Mouse (Mus musculus) left cerebral cortex, adult 8-10 months (tissue): ENCODE results near the gene Slc30a3. TPM values are rescaled to one million over a fixed set of nuclear protein-coding genes. Genes with fewer than 3 reads are reported as not detected.
"Not testable (repeated sequence)": the region's sequence is repeated elsewhere in the genome, so short reads cannot be mapped to it uniquely, and the experiment has no call there.

ENCODE experiments used
- DNase-seq, 2 experiments: peaks; one replicate each; pipeline ENCODE4 v3.0.0; 2022; ENCODE audit warnings: low spot score in 2 of 2
- total RNA-seq, 4 experiments: library from RNA; stranded (reverse); gene quantifications; 2 replicates each; pipeline ENCODE4 v1.2.4; 2022

Slc30a3 gene
- total RNA-seq, 4 experiments from 2014 or later = 102 to 124 (median 110) TPM

- DNase-seq = peak in 1 of 2 experiments; percentile 40
These were observed 59.0 kb downstream of the Slc30a3 start, which contains the start of gene Slc5a6 for GRCm38 (mm10) chr5:31048763-31049641. Gene Slc5a6, minus strand, starts transcription at chr5:31048924.

- DNase-seq = peak; percentile 97 to 98
These were observed 59.9 kb downstream of the Slc30a3 start, which contains the start of gene Atraid for GRCm38 (mm10) chr5:31047848-31048762. Gene Atraid, plus strand, starts transcription at chr5:31048312.

- no peak for DNase-seq
These were observed 61.0 kb downstream of the Slc30a3 start for GRCm38 (mm10) chr5:31047074-31047473.

GRCm38 (mm10) chr5:31046416-31046815, 61.6 kb downstream of the Slc30a3 start:
- DNase-seq = no peak

- no peak for DNase-seq
These were observed 69.7 kb downstream of the Slc30a3 start for GRCm38 (mm10) chr5:31038171-31038845.

GRCm38 (mm10) chr5:31036556-31036955, 71.5 kb downstream of the Slc30a3 start:
- DNase-seq = not testable (repeated sequence)

Other genes starting within 250 kb of the Slc30a3 start
- 10 to 100 TPM; 58.3 to 64.4 (median 62.9) TPM for gene Tmem214, start 240.2 kb downstream of the Slc30a3 start, total RNA-seq
- gene Agbl5, start 219.5 kb downstream of the Slc30a3 start, total RNA-seq = 10 to 100 TPM; 14.6 to 18.2 (median 17.0) TPM
- gene Ost4, start 200.4 kb downstream of the Slc30a3 start, total RNA-seq = 100 to 1,000 TPM in 1 of 4 experiments, 10 to 100 TPM in 3; 86.3 to 105 (median 90.6) TPM
- 1 to 10 TPM; 2.3 to 4.2 (median 2.8) TPM for gene Emilin1, start 194.8 kb downstream of the Slc30a3 start, total RNA-seq
- gene Khk, start 186.8 kb downstream of the Slc30a3 start, total RNA-seq = 10 to 100 TPM; 16.2 to 21.5 (median 18.9) TPM
- 10 to 100 TPM; 23.9 to 28.0 (median 27.1) TPM for gene Cgref1, start 162.6 kb downstream of the Slc30a3 start, total RNA-seq
- gene Preb, start 147.9 kb downstream of the Slc30a3 start, total RNA-seq = 100 to 1,000 TPM; 114 to 135 (median 128) TPM
- under 1 TPM; 0.12 to 0.27 (median 0.16) TPM for gene Tcf23, start 139.6 kb downstream of the Slc30a3 start, total RNA-seq
- 10 to 100 TPM; 77.1 to 86.3 (median 80.2) TPM for gene Atraid, start 59.9 kb downstream of the Slc30a3 start, total RNA-seq
- 10 to 100 TPM; 16.1 to 22.2 (median 20.6) TPM for gene Slc5a6, start 59.3 kb downstream of the Slc30a3 start, total RNA-seq
- 10 to 100 TPM; 16.8 to 28.5 (median 20.1) TPM for gene Cad, start 53.5 kb downstream of the Slc30a3 start, total RNA-seq
- gene Dnajc5g, start 2.0 kb downstream of the Slc30a3 start, total RNA-seq = not detected
- gene Trim54, start 8.5 kb upstream of the Slc30a3 start, total RNA-seq = 1 to 10 TPM in 2 of 4 experiments, under 1 TPM in 2; 0.50 to 2.0 (median 1.1) TPM
- 1 to 10 TPM in 1 of 4 experiments, not detected in 3; 2.3 TPM for gene Ucn, start 30.6 kb upstream of the Slc30a3 start, total RNA-seq
- 10 to 100 TPM; 44.3 to 56.1 (median 49.9) TPM for gene Mpv17, start 46.0 kb upstream of the Slc30a3 start, total RNA-seq
- 1 to 10 TPM; 1.8 to 6.0 (median 2.5) TPM for gene Gm29609, start 71.7 kb upstream of the Slc30a3 start, total RNA-seq
- 10 to 100 TPM; 49.8 to 65.0 (median 58.1) TPM for gene Gtf3c2, start 71.9 kb upstream of the Slc30a3 start, total RNA-seq
- gene Snx17, start 85.0 kb upstream of the Slc30a3 start, total RNA-seq = 10 to 100 TPM; 80.7 to 85.0 (median 83.6) TPM
- 10 to 100 TPM; 30.1 to 37.0 (median 36.1) TPM for gene Eif2b4, start 85.2 kb upstream of the Slc30a3 start, total RNA-seq
- gene Zfp513, start 94.1 kb upstream of the Slc30a3 start, total RNA-seq = 10 to 100 TPM; 24.1 to 31.4 (median 28.4) TPM
- 10 to 100 TPM; 64.9 to 77.9 (median 75.5) TPM for gene Ppm1g, start 112.5 kb upstream of the Slc30a3 start, total RNA-seq
- 10 to 100 TPM; 85.2 to 91.1 (median 87.6) TPM for gene Nrbp1, start 132.6 kb upstream of the Slc30a3 start, total RNA-seq
- gene Gm9970, start 133.0 kb upstream of the Slc30a3 start, total RNA-seq = under 1 TPM in 2 of 4 experiments, not detected in 2; 0.74 to 0.89 TPM
- 1 to 10 TPM; 1.5 to 3.6 (median 2.5) TPM for gene Krtcap3, start 143.5 kb upstream of the Slc30a3 start, total RNA-seq
- 10 to 100 TPM; 75.0 to 98.2 (median 83.8) TPM for gene Ift172, start 182.9 kb upstream of the Slc30a3 start, total RNA-seq
- gene Fndc4, start 187.8 kb upstream of the Slc30a3 start, total RNA-seq = 100 to 1,000 TPM; 132 to 144 (median 133) TPM
- gene Gckr, start 189.2 kb upstream of the Slc30a3 start, total RNA-seq = under 1 TPM in 2 of 4 experiments, not detected in 2; 0.11 to 0.44 TPM